9 mouse cellular contexts compared by ENCODE assay signal in the genomic region with DNA sequence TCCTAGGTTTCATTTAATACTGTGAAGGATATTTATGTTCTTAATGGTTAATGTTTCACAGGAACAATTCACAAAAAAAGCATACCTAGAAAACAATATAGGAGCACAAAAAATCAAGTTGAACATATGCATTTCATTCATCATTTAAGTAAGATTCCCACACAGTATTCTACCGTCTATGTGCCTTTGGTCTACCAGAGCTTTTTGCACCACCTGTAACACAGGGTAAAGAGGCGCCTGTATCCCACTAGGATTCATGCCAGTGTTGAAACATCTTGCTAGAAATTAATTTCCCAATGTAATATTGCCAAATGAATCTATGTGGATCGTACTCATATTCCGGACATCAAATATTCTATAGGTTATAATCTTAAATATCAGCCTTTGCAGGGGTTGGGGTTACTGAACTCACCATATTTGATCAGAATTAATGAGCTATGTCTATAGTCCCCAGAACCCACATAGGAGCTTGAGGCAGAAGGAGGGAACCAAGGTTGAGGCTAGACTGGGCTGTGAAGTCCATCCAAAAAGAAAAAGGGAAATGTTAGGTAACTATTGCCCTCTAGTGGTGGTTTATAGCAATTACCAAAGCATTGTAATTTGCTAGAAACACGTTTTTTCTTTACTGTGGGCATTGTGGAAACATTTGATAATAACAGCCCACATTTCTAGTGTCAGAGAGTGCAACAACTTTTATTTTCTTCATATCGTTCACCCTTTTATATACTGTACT.
DNase-seq lines count a peak whose midpoint lies in the region; ATAC-seq and TF ChIP-seq lines count a peak whose summit lies in the region.
"Had no signal": no experiment of that assay in that cellular context is flagged by ENCODE, and none has a peak within 500 bp of the region (broad histone marks: within the 10 kb centered on the region; RNA-seq: fewer than 3 reads in every experiment).

No protein-coding gene starts in this region.

- no peaks in the 10 kb centered on the region for H3K9me3 ChIP-seq in kidney, embryonic 15.5 days (replicated peaks)
- no peaks in the 10 kb centered on the region for H3K9me3 ChIP-seq in E14TG2a.4 (ENCODE audit: low read length)
- no peaks in the 10 kb centered on the region for H3K9me3 ChIP-seq in hindbrain, embryonic 15.5 days
- H3K9me3 ChIP-seq in stomach, postnatal 0 days (ENCODE audit: control insufficient read depth, low read length) = no peaks in the 10 kb centered on the region

- no peak for TF ChIP-seq EP300 in stomach, postnatal 0 days (optimal IDR thresholded peaks at IDR 0.05)

- DNase-seq in kidney, postnatal 14 days = no peak
- peak; percentile 14 for DNase-seq in c-Kit-positive CD71-negative TER-119-negative erythroid progenitor cells, embryonic 14.5 days (ENCODE audit: low read depth)
- no peak for DNase-seq in stomach, postnatal 0 days (ENCODE audit: low spot score)
- DNase-seq in yolk sac, embryonic 10.5 days (ENCODE audit: low spot score) = no peak
- no peak for DNase-seq in gastrocnemius, postnatal 14 days

- intact Hi-C loops in gastrocnemius, postnatal 14 days (cut with DNase I; ENCODE audit: low total_unique reads) = loop anchor here (10.0 kb wide), 2 partner anchors 547 to 627 kb away; no protein-coding TSS in a partner anchor

- H3K36me3 ChIP-seq in kidney, embryonic 15.5 days = no peaks in the 10 kb centered on the region
- no peaks in the 10 kb centered on the region for H3K36me3 ChIP-seq in E14TG2a.4 (ENCODE audit: insufficient read depth, low read length)
- peaks cover 7% of the 10 kb centered on the region; the same call in 1 of the 2 replicates for H3K36me3 ChIP-seq in hindbrain, embryonic 15.5 days
- no peaks in the 10 kb centered on the region for H3K36me3 ChIP-seq in stomach, postnatal 0 days (ENCODE audit: control insufficient read depth, insufficient read depth, low read length)

- no peak overlapping the region for H3K9ac ChIP-seq in kidney, embryonic 15.5 days
- H3K9ac ChIP-seq in hindbrain, embryonic 15.5 days = no peak overlapping the region
- H3K9ac ChIP-seq in stomach, postnatal 0 days (ENCODE audit: low read length) = no peak overlapping the region

- no peak overlapping the region for H3K4me3 ChIP-seq in kidney, embryonic 15.5 days (replicated peaks)
- H3K4me3 ChIP-seq in E14TG2a.4 (replicated peaks; ENCODE audit: low read length) = no peak overlapping the region
- H3K4me3 ChIP-seq in hindbrain, embryonic 15.5 days = no peak overlapping the region
- no peak overlapping the region for H3K4me3 ChIP-seq in stomach, postnatal 0 days (ENCODE audit: low read depth, low read length)

- ATAC-seq in kidney, embryonic 15.5 days (replicated peaks; ENCODE audit: low FRiP score) = 0 out of 2 replicates have a peak, but pooled peaks have one; percentile 67
- peak; percentile 83; the same call in 1 of the 2 replicates for ATAC-seq in hindbrain, embryonic 15.5 days (ENCODE audit: low FRiP score, low read depth)
- ATAC-seq in stomach, postnatal 0 days (ENCODE audit: low FRiP score, low TSS enrichment) = no peak

- no peak overlapping the region for H3K4me2 ChIP-seq in kidney, embryonic 15.5 days
- H3K4me2 ChIP-seq in hindbrain, embryonic 15.5 days = no peak overlapping the region
- H3K4me2 ChIP-seq in stomach, postnatal 0 days (replicated peaks; ENCODE audit: low read depth) = no peak overlapping the region

- 57% methylated on average over 6 of the region's 6 CpGs for WGBS in kidney, embryonic 15.5 days
- 56% methylated on average over 6 of the region's 6 CpGs for WGBS in hindbrain, embryonic 15.5 days
- 55% methylated on average over 6 of the region's 6 CpGs for WGBS in stomach, postnatal 0 days

- H3K27me3 ChIP-seq in kidney, embryonic 15.5 days = no peaks in the 10 kb centered on the region
- H3K27me3 ChIP-seq in E14TG2a.4 (ENCODE audit: insufficient read depth, low read length) = no peaks in the 10 kb centered on the region
- no peaks in the 10 kb centered on the region for H3K27me3 ChIP-seq in hindbrain, embryonic 15.5 days
- H3K27me3 ChIP-seq in stomach, postnatal 0 days (ENCODE audit: control insufficient read depth, insufficient read depth, low read length) = no peaks in the 10 kb centered on the region

- no peaks in the 10 kb centered on the region for H3K4me1 ChIP-seq in kidney, embryonic 15.5 days
- no peaks in the 10 kb centered on the region for H3K4me1 ChIP-seq in E14TG2a.4 (replicated peaks; ENCODE audit: low read depth, low read length)
- H3K4me1 ChIP-seq in hindbrain, embryonic 15.5 days (replicated peaks) = no peaks in the 10 kb centered on the region
- H3K4me1 ChIP-seq in stomach, postnatal 0 days (replicated peaks; ENCODE audit: control insufficient read depth, insufficient read depth) = no peaks in the 10 kb centered on the region

- no peak overlapping the region for H3K27ac ChIP-seq in kidney, embryonic 15.5 days
- H3K27ac ChIP-seq in hindbrain, embryonic 15.5 days (replicated peaks) = no peak overlapping the region
- no peak overlapping the region for H3K27ac ChIP-seq in stomach, postnatal 0 days (replicated peaks)
- H3K27ac ChIP-seq: macrophage had no signal

- TF ChIP-seq CTCF in E14TG2a.4 (conservative IDR thresholded peaks at IDR 0.05; ENCODE audit: low read length) = peak; percentile 78
- TF ChIP-seq CTCF in stomach, postnatal 0 days (IDR thresholded peaks at IDR 0.05; ENCODE audit: low read depth) = peak; percentile 89
